Mouse (Mus musculus) c-Kit-positive CD71-positive TER-119-negative erythroid progenitor cells, embryonic 14.5 days (primary cell): ENCODE data around the gene Vps33a.

Experiments used
- DNase-seq: peaks from one replicate; pipeline ENCODE4 v3.0.0-alpha.2; 2013; ENCODE audit warnings: low read depth

Gene Vps33a

GRCm38 (mm10) chr5:123572357-123573186, at the start of gene Vps33a:
Gene Vps33a, minus strand, starts transcription at chr5:123573038.
- peak; percentile 98 for DNase-seq

GRCm38 (mm10) chr5:123622421-123622820, 49.6 kb upstream of the Vps33a start:
- no peak for DNase-seq

DNA sequence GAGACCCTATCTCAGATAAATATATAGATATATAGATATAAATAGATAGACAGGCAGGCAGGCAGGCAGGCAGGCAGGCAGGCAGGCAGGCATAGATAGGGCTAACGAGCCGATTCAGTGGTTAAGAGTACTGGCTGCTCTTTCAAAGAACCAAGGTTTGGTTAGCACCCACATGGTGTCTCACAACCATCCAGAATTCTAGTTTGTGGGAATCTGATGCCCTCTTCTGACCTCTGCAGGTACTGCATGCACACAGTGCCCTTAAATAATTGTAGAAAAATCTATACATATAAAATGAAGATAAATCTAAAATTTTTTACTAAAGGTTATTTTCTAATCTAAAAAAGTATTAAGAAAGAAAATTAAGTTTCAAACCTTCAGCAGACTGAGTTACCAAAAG, 45.7 kb upstream of the Vps33a start:
- DNase-seq, result no peak

DNA sequence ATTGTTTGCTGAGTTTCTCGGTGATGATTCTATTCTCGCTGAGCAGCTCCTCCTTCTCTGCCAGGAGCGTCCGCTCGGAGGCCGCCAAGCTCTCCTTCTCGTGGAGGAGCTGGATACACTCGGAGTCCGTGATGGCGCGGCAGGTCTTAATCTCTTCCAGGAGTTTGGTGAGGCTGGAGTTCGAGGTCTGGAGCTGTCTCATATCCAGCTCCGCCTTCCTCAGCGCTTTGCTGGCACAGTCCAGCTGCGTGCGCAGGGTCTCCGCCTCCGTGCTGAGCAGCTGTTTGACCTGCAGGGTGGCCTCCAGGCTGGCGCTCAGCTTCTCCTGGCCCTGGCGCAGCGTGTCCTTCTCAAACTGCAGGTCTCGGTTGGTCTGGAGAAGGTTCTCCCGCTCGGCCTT, 41.4 kb upstream of the Vps33a start:
- no peak for DNase-seq

DNA sequence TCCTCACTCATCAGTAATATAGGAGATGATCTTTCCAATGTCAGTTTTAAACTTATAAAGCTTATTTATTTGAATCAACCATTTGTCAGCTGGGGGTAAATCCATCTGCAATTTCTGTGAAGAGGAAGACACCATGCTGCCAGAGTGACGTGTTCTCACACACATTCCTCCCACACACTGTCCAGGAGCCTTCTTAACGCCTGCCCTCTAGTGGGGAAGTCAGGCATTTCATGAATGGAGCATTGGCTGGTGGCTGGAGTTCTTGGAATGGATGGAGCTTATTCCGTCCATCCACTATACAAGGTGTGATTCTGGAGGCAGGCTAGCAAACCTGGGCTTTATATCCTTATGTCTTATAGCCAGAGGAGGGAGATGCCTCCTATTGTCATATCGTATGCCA, 37.0 kb upstream of the Vps33a start:
- DNase-seq, result peak; percentile 62

DNA sequence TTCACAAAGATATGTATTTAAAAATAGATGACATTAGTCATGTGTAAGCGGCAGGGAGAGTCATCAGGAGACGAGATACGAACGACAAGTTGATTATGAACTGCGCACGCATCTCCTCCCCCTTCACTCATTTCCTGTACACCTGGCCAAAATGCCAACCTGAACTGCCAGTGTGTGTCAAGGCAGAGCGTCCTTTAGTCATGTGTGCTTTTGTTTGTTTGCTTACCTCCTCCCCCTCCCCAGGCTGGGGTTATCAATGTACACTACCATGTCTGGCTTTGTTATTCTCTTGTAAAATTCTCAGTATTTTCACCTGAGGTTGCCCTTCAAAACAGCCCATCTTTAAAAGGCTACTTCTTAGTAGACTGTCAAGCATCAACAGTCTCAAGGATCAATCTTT, 36.6 kb upstream of the Vps33a start:
- no peak for DNase-seq

GRCm38 (mm10) chr5:123607211-123607669, 34.4 kb upstream of the Vps33a start:
- no peak for DNase-seq

- peak; percentile 23 for DNase-seq
These were observed 30.7 kb upstream of the Vps33a start for GRCm38 (mm10) chr5:123603496-123603895.

DNA sequence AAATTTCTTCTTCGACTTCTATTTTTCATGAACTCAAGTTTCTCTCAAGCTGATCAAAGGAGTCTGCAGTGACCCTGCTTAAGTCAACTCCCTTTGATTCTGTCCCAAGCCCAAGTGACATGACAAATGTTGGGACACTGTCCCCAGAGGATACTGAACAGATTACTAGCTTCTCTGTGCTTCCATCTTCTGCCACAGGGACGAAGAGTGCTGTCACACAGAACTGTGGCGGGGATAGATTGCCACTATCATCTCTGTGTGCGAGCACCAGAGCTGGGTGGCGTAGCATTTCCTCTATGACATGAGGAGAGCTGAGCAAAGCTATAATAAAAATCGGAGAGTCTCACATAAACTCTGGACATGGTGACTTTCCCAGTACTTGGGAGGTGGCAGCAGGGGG, 29.3 kb upstream of the Vps33a start:
- DNase-seq, result no peak

- no peak for DNase-seq
These were observed 26.5 kb upstream of the Vps33a start for GRCm38 (mm10) chr5:123599319-123599718.

- DNase-seq, result no peak
These were observed 20.9 kb upstream of the Vps33a start for GRCm38 (mm10) chr5:123593622-123594280.

- no peak for DNase-seq
These were observed 7.2 kb upstream of the Vps33a start for GRCm38 (mm10) chr5:123580043-123580442.

DNA sequence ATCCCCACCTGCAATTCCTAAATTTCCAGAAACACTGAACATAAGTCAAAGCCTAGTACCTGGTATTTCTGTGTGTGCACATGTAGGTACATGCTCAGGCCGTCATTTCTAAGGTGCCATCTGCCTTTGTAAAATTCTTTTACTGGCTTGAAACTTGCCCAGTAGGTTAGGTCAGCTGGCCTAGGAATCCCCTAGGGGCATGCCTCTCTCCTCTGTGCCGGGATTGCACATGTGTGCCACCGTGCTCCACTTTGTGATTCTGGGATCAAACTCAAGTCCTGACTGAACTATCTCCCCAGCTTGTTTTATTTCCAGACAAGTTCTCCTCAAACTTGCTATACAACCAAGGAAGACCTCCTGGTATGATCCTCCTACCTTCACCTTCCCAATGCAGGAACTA, 3.9 kb upstream of the Vps33a start:
- no peak for DNase-seq

- DNase-seq, result no peak
These were observed 524 bp upstream of the Vps33a start for GRCm38 (mm10) chr5:123573362-123573761.

- no peak for DNase-seq
These were observed 11.7 kb downstream of the Vps33a start for GRCm38 (mm10) chr5:123561128-123561527.

- DNase-seq, result no peak
These were observed 13.2 kb downstream of the Vps33a start for GRCm38 (mm10) chr5:123559588-123559987.

DNA sequence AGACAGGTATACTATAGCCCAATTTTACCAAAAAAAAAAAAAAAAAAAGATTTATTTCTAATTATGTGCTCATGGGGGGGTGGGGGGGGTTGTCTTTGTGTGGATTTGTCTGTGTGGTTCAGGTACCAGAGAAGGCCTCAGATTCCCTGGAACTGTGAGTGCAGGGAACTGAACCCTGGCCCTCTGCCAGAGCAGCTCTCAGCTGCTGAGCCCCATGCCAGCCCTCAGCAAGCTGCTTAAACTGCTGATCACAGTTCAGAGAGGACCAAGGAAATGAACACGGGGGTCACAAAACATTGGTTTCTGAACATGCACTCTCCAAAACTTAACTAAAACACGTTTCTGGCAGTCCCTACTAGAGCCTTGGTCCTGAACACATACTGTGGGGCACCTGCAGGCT, 16.4 kb downstream of the Vps33a start:
- no peak for DNase-seq

DNA sequence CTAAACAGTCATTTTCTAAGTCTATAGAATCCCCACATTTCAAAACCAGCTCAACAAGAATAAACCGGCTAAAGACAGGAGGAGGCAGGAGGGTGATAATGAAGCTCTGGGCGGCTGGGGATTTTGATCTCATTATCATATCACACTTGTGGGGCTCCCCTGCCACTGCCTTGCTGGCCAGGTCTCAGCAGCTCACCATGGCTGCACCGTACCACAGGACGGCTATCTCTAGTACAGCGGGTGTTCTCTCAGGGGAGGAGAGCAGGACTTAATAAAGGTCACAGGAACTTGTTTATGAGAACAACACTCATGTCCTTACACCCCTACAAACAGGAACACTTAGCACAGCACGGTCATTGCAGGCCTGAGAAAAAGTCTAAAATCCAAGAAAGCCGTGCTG, 17.1 kb downstream of the Vps33a start:
- DNase-seq, result peak; percentile 22

- no peak for DNase-seq
These were observed 39.0 kb downstream of the Vps33a start for GRCm38 (mm10) chr5:123533801-123534200.

GRCm38 (mm10) chr5:123530056-123530455, 42.8 kb downstream of the Vps33a start:
- no peak for DNase-seq

GRCm38 (mm10) chr5:123528641-123529040, 44.2 kb downstream of the Vps33a start:
- DNase-seq, result no peak

- no peak for DNase-seq
These were observed 46.8 kb downstream of the Vps33a start for GRCm38 (mm10) chr5:123525916-123526495.

- DNase-seq, result no peak
These were observed 47.6 kb downstream of the Vps33a start, which contains the start of gene Gm49027 for GRCm38 (mm10) chr5:123525281-123525680. Gene Gm49027, minus strand, starts transcription at chr5:123525488.
